Mouse (Mus musculus): Measurements from ENCODE around the gene Ugt2b1. TPM values are rescaled to one million over a fixed set of nuclear protein-coding genes. Genes with fewer than 3 reads are reported as not detected.
"Not testable (repeated sequence)": the region's sequence is repeated elsewhere in the genome, so short reads cannot be mapped to it uniquely, and the experiment has no call there.

The Ugt2b1 gene
- not detected in 2 replicates for polyA plus RNA-seq (2014; fragmentation: Nextera tagmentation; extraction: Ambion mirVana)

- Histone ChIP-seq H3K27ac (ENCODE audit: low read depth, low read length) (no peak within 1 kb of the TSS), H3K4me1 (ENCODE audit: control insufficient read depth, insufficient read depth, low read length) (no peaks in the 10 kb centered on the region), H3K36me3 (ENCODE audit: control insufficient read depth, insufficient read depth, low read length) (no peaks in the 10 kb centered on the region), H3K9me3 (ENCODE audit: control insufficient read depth, low read length) (no peaks in the 10 kb centered on the region), H3K4me3 (ENCODE audit: low read depth, low read length) (no peak within 1 kb of the TSS), H3K4me2 (ENCODE audit: low read depth) (no peak within 1 kb of the TSS), H3K27me3 (ENCODE audit: control insufficient read depth, insufficient read depth, low read length) (no peaks in the 10 kb centered on the region), H3K9ac (ENCODE audit: low read length) (no peak within 1 kb of the TSS)
- 90% methylated on average over 2 of the region's 2 CpGs for WGBS
- no peak for ATAC-seq (ENCODE audit: insufficient read depth, low FRiP score, low TSS enrichment)
- DNase-seq (ENCODE audit: low spot score) = no peak
Measured at GRCm38 (mm10) chr5:86926426-86926825, at the start of gene Ugt2b1. TSS of gene Ugt2b1 (minus strand) at chr5:86926530.

GRCm38 (mm10) chr5:86967271-86967670, 40.9 kb upstream of the Ugt2b1 start:
- not testable (repeated sequence) for H3K4me1 ChIP-seq (ENCODE audit: control insufficient read depth, insufficient read depth, low read length); H3K36me3 ChIP-seq (ENCODE audit: control insufficient read depth, insufficient read depth, low read length); H3K27ac ChIP-seq (ENCODE audit: low read depth, low read length); H3K4me2 ChIP-seq (ENCODE audit: low read depth); H3K9ac ChIP-seq (ENCODE audit: low read length); ATAC-seq (ENCODE audit: insufficient read depth, low FRiP score, low TSS enrichment); H3K9me3 ChIP-seq (ENCODE audit: control insufficient read depth, low read length); H3K4me3 ChIP-seq (ENCODE audit: low read depth, low read length); H3K27me3 ChIP-seq (ENCODE audit: control insufficient read depth, insufficient read depth, low read length); DNase-seq (ENCODE audit: low spot score)
- WGBS = 92% methylated on average over 5 of the region's 5 CpGs

- ATAC-seq (ENCODE audit: insufficient read depth, low FRiP score, low TSS enrichment); H3K27ac ChIP-seq (ENCODE audit: low read depth, low read length); H3K36me3 ChIP-seq (ENCODE audit: control insufficient read depth, insufficient read depth, low read length); H3K4me3 ChIP-seq (ENCODE audit: low read depth, low read length); H3K9ac ChIP-seq (ENCODE audit: low read length); H3K4me1 ChIP-seq (ENCODE audit: control insufficient read depth, insufficient read depth, low read length); H3K27me3 ChIP-seq (ENCODE audit: control insufficient read depth, insufficient read depth, low read length); H3K4me2 ChIP-seq (ENCODE audit: low read depth); H3K9me3 ChIP-seq (ENCODE audit: control insufficient read depth, low read length); DNase-seq (ENCODE audit: low spot score): not testable (repeated sequence)
- 15% methylated on average over 1 of the region's 1 CpGs for WGBS
Measured at GRCm38 (mm10) chr5:86962849-86963248, 36.5 kb upstream of the Ugt2b1 start.

GRCm38 (mm10) chr5:86961587-86962358, 35.4 kb upstream of the Ugt2b1 start:
- no peak overlapping the region for H3K27ac ChIP-seq (ENCODE audit: low read depth, low read length)
- H3K36me3 ChIP-seq (ENCODE audit: control insufficient read depth, insufficient read depth, low read length) = no peaks in the 10 kb centered on the region
- no peak overlapping the region for H3K4me2 ChIP-seq (ENCODE audit: low read depth)
- no peaks in the 10 kb centered on the region for H3K4me1 ChIP-seq (ENCODE audit: control insufficient read depth, insufficient read depth, low read length)
- no peaks in the 10 kb centered on the region for H3K9me3 ChIP-seq (ENCODE audit: control insufficient read depth, low read length)
- no peak overlapping the region for H3K9ac ChIP-seq (ENCODE audit: low read length)
- H3K4me3 ChIP-seq (ENCODE audit: low read depth, low read length) = no peak overlapping the region
- WGBS = 90% methylated on average over 3 of the region's 3 CpGs
- no peak for DNase-seq (ENCODE audit: low spot score)
- H3K27me3 ChIP-seq (ENCODE audit: control insufficient read depth, insufficient read depth, low read length) = no peaks in the 10 kb centered on the region
- no peak for ATAC-seq (ENCODE audit: insufficient read depth, low FRiP score, low TSS enrichment)

GRCm38 (mm10) chr5:86960504-86960903, 34.2 kb upstream of the Ugt2b1 start:
- DNase-seq (ENCODE audit: low spot score) (no peak), ATAC-seq (ENCODE audit: insufficient read depth, low FRiP score, low TSS enrichment) (no peak)
- WGBS = 85% methylated on average over 3 of the region's 3 CpGs
- H3K36me3 ChIP-seq (ENCODE audit: control insufficient read depth, insufficient read depth, low read length) = no peaks in the 10 kb centered on the region
- H3K4me2 ChIP-seq (ENCODE audit: low read depth) = no peak overlapping the region
- H3K9ac ChIP-seq (ENCODE audit: low read length) = no peak overlapping the region
- no peaks in the 10 kb centered on the region for H3K27me3 ChIP-seq (ENCODE audit: control insufficient read depth, insufficient read depth, low read length)
- no peak overlapping the region for H3K27ac ChIP-seq (ENCODE audit: low read depth, low read length)
- H3K9me3 ChIP-seq (ENCODE audit: control insufficient read depth, low read length) = no peaks in the 10 kb centered on the region
- no peaks in the 10 kb centered on the region for H3K4me1 ChIP-seq (ENCODE audit: control insufficient read depth, insufficient read depth, low read length)
- H3K4me3 ChIP-seq (ENCODE audit: low read depth, low read length) = no peak overlapping the region

GRCm38 (mm10) chr5:86942111-86942510, 15.8 kb upstream of the Ugt2b1 start:
- H3K9ac ChIP-seq (ENCODE audit: low read length) = no peak overlapping the region
- H3K36me3 ChIP-seq (ENCODE audit: control insufficient read depth, insufficient read depth, low read length) = no peaks in the 10 kb centered on the region
- H3K9me3 ChIP-seq (ENCODE audit: control insufficient read depth, low read length) = no peaks in the 10 kb centered on the region
- H3K4me3 ChIP-seq (ENCODE audit: low read depth, low read length) = no peak overlapping the region
- no peaks in the 10 kb centered on the region for H3K27me3 ChIP-seq (ENCODE audit: control insufficient read depth, insufficient read depth, low read length)
- 92% methylated on average over 2 of the region's 2 CpGs for WGBS
- no peak overlapping the region for H3K27ac ChIP-seq (ENCODE audit: low read depth, low read length)
- ATAC-seq (ENCODE audit: insufficient read depth, low FRiP score, low TSS enrichment) = no peak
- H3K4me1 ChIP-seq (ENCODE audit: control insufficient read depth, insufficient read depth, low read length) = no peaks in the 10 kb centered on the region
- H3K4me2 ChIP-seq (ENCODE audit: low read depth) = no peak overlapping the region
- no peak for DNase-seq (ENCODE audit: low spot score)

GRCm38 (mm10) chr5:86920661-86921233, 5.6 kb downstream of the Ugt2b1 start:
- DNase-seq (ENCODE audit: low spot score) (no peak), ATAC-seq (ENCODE audit: insufficient read depth, low FRiP score, low TSS enrichment) (no peak)
- 78% methylated on average over 3 of the region's 3 CpGs for WGBS
- Histone ChIP-seq H3K4me1 (ENCODE audit: control insufficient read depth, insufficient read depth, low read length) (no peaks in the 10 kb centered on the region), H3K27ac (ENCODE audit: low read depth, low read length) (no peak overlapping the region), H3K4me2 (ENCODE audit: low read depth) (no peak overlapping the region), H3K27me3 (ENCODE audit: control insufficient read depth, insufficient read depth, low read length) (no peaks in the 10 kb centered on the region), H3K36me3 (ENCODE audit: control insufficient read depth, insufficient read depth, low read length) (no peaks in the 10 kb centered on the region), H3K9ac (ENCODE audit: low read length) (no peak overlapping the region), H3K4me3 (ENCODE audit: low read depth, low read length) (no peak overlapping the region), H3K9me3 (ENCODE audit: control insufficient read depth, low read length) (no peaks in the 10 kb centered on the region)

- H3K9ac ChIP-seq (ENCODE audit: low read length) = no peak overlapping the region
- H3K27me3 ChIP-seq (ENCODE audit: control insufficient read depth, insufficient read depth, low read length) = no peaks in the 10 kb centered on the region
- no peaks in the 10 kb centered on the region for H3K36me3 ChIP-seq (ENCODE audit: control insufficient read depth, insufficient read depth, low read length)
- DNase-seq (ENCODE audit: low spot score) (no peak), ATAC-seq (ENCODE audit: insufficient read depth, low FRiP score, low TSS enrichment) (no peak)
- no peaks in the 10 kb centered on the region for H3K4me1 ChIP-seq (ENCODE audit: control insufficient read depth, insufficient read depth, low read length)
- H3K27ac ChIP-seq (ENCODE audit: low read depth, low read length) = no peak overlapping the region
- H3K9me3 ChIP-seq (ENCODE audit: control insufficient read depth, low read length) = no peaks in the 10 kb centered on the region
- no peak overlapping the region for H3K4me3 ChIP-seq (ENCODE audit: low read depth, low read length)
- 85% methylated on average over 3 of the region's 3 CpGs for WGBS
- H3K4me2 ChIP-seq (ENCODE audit: low read depth) = no peak overlapping the region
Measured at GRCm38 (mm10) chr5:86911357-86912099, 14.8 kb downstream of the Ugt2b1 start.

Measured in neural tube, embryonic 11.5 days (tissue).